Mouse (Mus musculus) bone marrow, adult 2 months (tissue): Measurements from ENCODE around the gene Ets2.

Experiments used
- CTCF ChIP-seq: fragments of 200-500 bp; IDR thresholded peaks from 2 replicates; pipeline ENCODE4 v1.5.1; 2011; ENCODE audit warnings: low read length, control low read depth; ENCODE audit not compliant: control insufficient read depth, insufficient read depth
- POLR2A ChIP-seq: fragments of 200-500 bp; IDR thresholded peaks from 2 replicates; pipeline ENCODE4 v1.6.1; 2011; ENCODE audit warnings: low read depth, mild to moderate bottlenecking, control low read depth, low read length, borderline replicate concordance; ENCODE audit not compliant: control insufficient read depth

GRCm38 (mm10) chr16:95705771-95706170, 3.9 kb downstream of the Ets2 start:
- no peak for TF ChIP-seq POLR2A
- TF ChIP-seq CTCF: no peak
